Mouse (Mus musculus): ENCODE results near the gene Zfp949.

- TF ChIP-seq CTCF (IDR thresholded peaks at IDR 0.05; ENCODE audit: low read depth), result no peak
- TF ChIP-seq EP300 (optimal IDR thresholded peaks at IDR 0.05), result no peak
These were observed 760 bp downstream of the Zfp949 start for GRCm38 (mm10) chr9:88548614-88548945.
